Mouse (Mus musculus) c-Kit-positive CD71-negative TER-119-negative erythroid progenitor cells, embryonic 14.5 days (primary cell): Measurements from ENCODE around the gene Txndc8.

ENCODE experiments used
- DNase-seq: peaks from one replicate; pipeline ENCODE4 v3.0.0-alpha.2; 2013; ENCODE audit warnings: low read depth

Gene Txndc8

GRCm38 (mm10) chr4:57956029-57956960, 52.6 kb downstream of the Txndc8 start, which contains the start of gene Txn1:
Gene Txn1, minus strand, starts transcription at chr4:57956411.
- peak; percentile 92 for DNase-seq

GRCm38 (mm10) chr4:57955544-57955958, 53.4 kb downstream of the Txndc8 start:
- peak; percentile 52 for DNase-seq

- no peak for DNase-seq
Observed at GRCm38 (mm10) chr4:57954991-57955390, 53.9 kb downstream of the Txndc8 start.

GRCm38 (mm10) chr4:57954580-57954979, 54.3 kb downstream of the Txndc8 start:
- DNase-seq: no peak

GRCm38 (mm10) chr4:57953796-57954195, 55.1 kb downstream of the Txndc8 start:
- no peak for DNase-seq

- no peak for DNase-seq
Observed at GRCm38 (mm10) chr4:57952891-57953290, 56.0 kb downstream of the Txndc8 start.

- DNase-seq: no peak
Observed at GRCm38 (mm10) chr4:57952416-57952815, 56.5 kb downstream of the Txndc8 start.

GRCm38 (mm10) chr4:57949866-57950265, 59.1 kb downstream of the Txndc8 start:
- no peak for DNase-seq

GRCm38 (mm10) chr4:57947476-57947875, 61.4 kb downstream of the Txndc8 start:
- no peak for DNase-seq

GRCm38 (mm10) chr4:57947036-57947435, 61.9 kb downstream of the Txndc8 start:
- DNase-seq: no peak

GRCm38 (mm10) chr4:57942892-57943291, 66.0 kb downstream of the Txndc8 start:
- no peak for DNase-seq

GRCm38 (mm10) chr4:57940631-57941030, 68.3 kb downstream of the Txndc8 start:
- no peak for DNase-seq

GRCm38 (mm10) chr4:57937292-57937691, 71.6 kb downstream of the Txndc8 start:
- DNase-seq: no peak

- no peak for DNase-seq
Observed at GRCm38 (mm10) chr4:57934181-57934580, 74.7 kb downstream of the Txndc8 start.
